Mouse (Mus musculus): ENCODE results near the gene Htr2a. TPM values are rescaled to one million over a fixed set of nuclear protein-coding genes. Genes with fewer than 3 reads are reported as not detected.
A peak's percentile ranks its signal among the peaks of the same experiment; 100 is the strongest.

Gene Htr2a
- polyA plus RNA-seq, 1 experiment from 2014 or later, result 0.31 TPM

- Histone ChIP-seq H3K27ac (no peak overlapping the region), H3K9ac (no peak overlapping the region), H3K36me3 (no peaks in the 10 kb centered on the region), H3K4me1 (no peaks in the 10 kb centered on the region), H3K4me3 (replicated peaks) (no peak overlapping the region), H3K4me2 (no peak overlapping the region), H3K27me3 (replicated peaks) (no peaks in the 10 kb centered on the region), H3K9me3 (no peaks in the 10 kb centered on the region)
- no peak for ATAC-seq (ENCODE audit: insufficient read depth, low FRiP score, low read depth)
- WGBS, result 39% methylated on average over 6 of the region's 6 CpGs
These were observed 63.3 kb downstream of the Htr2a start for GRCm38 (mm10) chr14:74703930-74704329.

GRCm38 (mm10) chr14:74709054-74709453, 68.4 kb downstream of the Htr2a start:
- no peak overlapping the region for H3K4me2 ChIP-seq
- no peak for ATAC-seq (ENCODE audit: insufficient read depth, low FRiP score, low read depth)
- H3K9ac ChIP-seq, result no peak overlapping the region
- no peaks in the 10 kb centered on the region for H3K27me3 ChIP-seq (replicated peaks)
- no peaks in the 10 kb centered on the region for H3K9me3 ChIP-seq
- no peak overlapping the region for H3K27ac ChIP-seq
- no peak overlapping the region for H3K4me3 ChIP-seq (replicated peaks)
- 19% methylated on average over 3 of the region's 3 CpGs for WGBS
- no peaks in the 10 kb centered on the region for H3K36me3 ChIP-seq
- H3K4me1 ChIP-seq, result no peaks in the 10 kb centered on the region

GRCm38 (mm10) chr14:74723541-74723940, 82.9 kb downstream of the Htr2a start:
- ATAC-seq (ENCODE audit: insufficient read depth, low FRiP score, low read depth), result no peak
- H3K27ac ChIP-seq, result no peak overlapping the region
- no peak overlapping the region for H3K9ac ChIP-seq
- H3K27me3 ChIP-seq (replicated peaks), result no peaks in the 10 kb centered on the region
- 70% methylated on average over 3 of the region's 3 CpGs for WGBS
- H3K4me1 ChIP-seq, result no peaks in the 10 kb centered on the region
- H3K4me3 ChIP-seq (replicated peaks), result no peak overlapping the region
- no peaks in the 10 kb centered on the region for H3K9me3 ChIP-seq
- no peaks in the 10 kb centered on the region for H3K36me3 ChIP-seq
- no peak overlapping the region for H3K4me2 ChIP-seq

- 0 out of 2 replicates have a peak, but pooled peaks cover 5% of the 10 kb centered on the region for H3K36me3 ChIP-seq
- H3K4me2 ChIP-seq, result peak overlapping the region; percentile 68
- no peaks in the 10 kb centered on the region for H3K27me3 ChIP-seq (replicated peaks)
- no peak for ATAC-seq (ENCODE audit: insufficient read depth, low FRiP score, low read depth)
- 19% methylated on average over 9 of the region's 9 CpGs for WGBS
- H3K9ac ChIP-seq, result no peak overlapping the region
- peak overlapping the region; percentile 70 for H3K4me3 ChIP-seq (replicated peaks)
- H3K9me3 ChIP-seq, result no peaks in the 10 kb centered on the region
- peak overlapping the region; percentile 87 for H3K27ac ChIP-seq
- H3K4me1 ChIP-seq, result peaks cover 4% of the 10 kb centered on the region
These were observed 90.8 kb downstream of the Htr2a start for GRCm38 (mm10) chr14:74731221-74732078.

- Histone ChIP-seq H3K9ac (peak within 1 kb of the TSS; percentile 54), H3K36me3 (peaks cover 10% of the 10 kb centered on the region; the same call in 1 of the 2 replicates), H3K27me3 (replicated peaks) (no peaks in the 10 kb centered on the region), H3K4me1 (peaks cover 4% of the 10 kb centered on the region), H3K4me3 (replicated peaks) (peak within 1 kb of the TSS; percentile 70), H3K9me3 (no peaks in the 10 kb centered on the region), H3K4me2 (peak within 1 kb of the TSS; percentile 68), H3K27ac (peak within 1 kb of the TSS; percentile 87)
- ATAC-seq (ENCODE audit: insufficient read depth, low FRiP score, low read depth), result peak; percentile 99
- WGBS, result under 1% methylated on average over 52 of the region's 53 CpGs
These were observed 91.6 kb downstream of the Htr2a start, which contains the start of gene Esd for GRCm38 (mm10) chr14:74732079-74732783. TSS of gene Esd (plus strand) at chr14:74732297.

- WGBS, result 53% methylated on average over 2 of the region's 2 CpGs
- Histone ChIP-seq H3K9me3 (no peaks in the 10 kb centered on the region), H3K4me1 (peaks cover 4% of the 10 kb centered on the region), H3K4me2 (peak overlapping the region; percentile 68), H3K36me3 (peaks cover 15% of the 10 kb centered on the region; the same call in 1 of the 2 replicates), H3K4me3 (replicated peaks) (peak overlapping the region; percentile 70), H3K27me3 (replicated peaks) (no peaks in the 10 kb centered on the region), H3K27ac (no peak overlapping the region), H3K9ac (no peak overlapping the region)
- ATAC-seq (ENCODE audit: insufficient read depth, low FRiP score, low read depth), result no peak
These were observed 92.8 kb downstream of the Htr2a start for GRCm38 (mm10) chr14:74733397-74733796.

GRCm38 (mm10) chr14:74735471-74735870, 94.8 kb downstream of the Htr2a start:
- Histone ChIP-seq H3K4me1 (peaks cover 4% of the 10 kb centered on the region), H3K9me3 (no peaks in the 10 kb centered on the region), H3K4me2 (no peak overlapping the region), H3K27me3 (replicated peaks) (no peaks in the 10 kb centered on the region), H3K4me3 (replicated peaks) (no peak overlapping the region), H3K36me3 (peaks cover 29% of the 10 kb centered on the region), H3K27ac (no peak overlapping the region), H3K9ac (no peak overlapping the region)
- 70% methylated on average over 6 of the region's 6 CpGs for WGBS
- ATAC-seq (ENCODE audit: insufficient read depth, low FRiP score, low read depth), result no peak

GRCm38 (mm10) chr14:74736850-74737249, 96.2 kb downstream of the Htr2a start:
- no peak for ATAC-seq (ENCODE audit: insufficient read depth, low FRiP score, low read depth)
- no peak overlapping the region for H3K27ac ChIP-seq
- WGBS, result 93% methylated on average over 6 of the region's 6 CpGs
- H3K36me3 ChIP-seq, result peaks cover 42% of the 10 kb centered on the region
- no peak overlapping the region for H3K9ac ChIP-seq
- no peak overlapping the region for H3K4me2 ChIP-seq
- H3K27me3 ChIP-seq (replicated peaks), result no peaks in the 10 kb centered on the region
- H3K4me3 ChIP-seq (replicated peaks), result no peak overlapping the region
- peaks cover 4% of the 10 kb centered on the region for H3K4me1 ChIP-seq
- no peaks in the 10 kb centered on the region for H3K9me3 ChIP-seq

Other genes with a start within 250 kb of the Htr2a start
- gene Esd, start 91.5 kb downstream of the Htr2a start, polyA plus RNA-seq (2015; fragmentation: Nextera tagmentation; extraction: Ambion mirVana), result 320 and 334 TPM in 2 replicates

Data from stomach, embryonic 15.5 days (tissue).